Mouse (Mus musculus): ENCODE data around the gene Plin2.
"Not testable (repeated sequence)": the region's sequence is repeated elsewhere in the genome, so short reads cannot be mapped to it uniquely, and the experiment has no call there.

Plin2 gene

DNA sequence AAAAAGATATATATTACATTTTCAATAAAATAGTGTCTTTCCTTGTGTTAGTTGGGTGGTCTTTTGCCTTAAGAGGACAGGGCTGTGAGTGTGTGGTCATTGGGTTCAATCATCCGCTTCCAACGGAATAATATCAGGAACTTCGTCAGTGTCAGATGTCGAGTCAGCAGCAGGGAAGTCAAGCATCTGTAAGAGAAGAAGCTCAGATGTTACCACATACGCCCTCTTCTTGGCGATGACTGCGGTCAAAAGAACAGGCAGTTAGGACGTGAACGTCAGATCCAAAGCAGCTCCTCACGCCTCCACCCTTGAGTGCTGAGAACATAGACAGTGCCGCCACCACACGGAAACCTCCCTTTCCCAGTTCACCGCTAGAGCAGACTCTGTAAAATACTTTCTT lies 21.5 kb downstream of the Plin2 start:
- in situ Hi-C loops (cut with MboI; ENCODE audit: unreplicated experiment in 2 of 2) = not testable (repeated sequence)

DNA sequence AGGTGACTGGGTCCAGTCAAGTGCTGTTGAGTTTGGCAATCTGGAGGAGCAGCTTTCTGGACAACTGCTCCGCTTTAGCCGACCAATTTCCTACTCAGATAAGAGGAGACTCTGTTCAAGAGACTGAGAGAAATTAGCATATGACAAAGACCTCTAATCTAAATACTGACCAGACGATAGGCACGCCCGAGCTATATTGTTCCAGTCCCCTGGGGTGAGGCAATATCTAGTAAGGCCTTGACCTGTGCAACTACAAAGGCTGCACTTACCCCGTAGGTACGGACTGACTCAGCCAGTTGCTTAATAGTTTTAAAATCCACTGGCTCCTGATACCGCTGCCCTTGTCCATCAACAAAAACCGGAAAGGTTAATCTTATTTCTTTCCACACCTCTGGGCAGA lies 32.3 kb downstream of the Plin2 start:
- in situ Hi-C loops (cut with MboI; ENCODE audit: unreplicated experiment in 2 of 2) = not testable (repeated sequence)

DNA sequence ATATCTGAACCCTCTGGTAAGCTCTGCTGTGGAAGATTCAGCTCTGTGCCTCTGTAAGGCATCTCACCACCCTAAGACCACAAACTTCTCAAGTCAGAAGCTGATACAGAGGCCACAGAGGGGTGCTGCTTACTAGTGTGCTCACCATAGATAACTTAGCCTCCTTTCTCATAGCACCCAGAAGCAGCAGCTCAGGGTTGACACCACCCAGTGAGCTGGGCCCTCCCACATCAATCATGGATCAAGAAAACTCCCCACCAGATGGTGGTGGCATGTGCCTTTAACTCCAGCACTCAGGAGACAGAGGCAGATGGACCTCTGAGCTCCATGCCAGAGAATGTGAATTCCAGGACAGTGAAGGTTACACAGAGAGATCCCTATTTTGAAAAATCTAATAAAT lies 35.0 kb downstream of the Plin2 start:
- in situ Hi-C loops (cut with MboI; ENCODE audit: unreplicated experiment in 2 of 2) = not testable (repeated sequence)

DNA sequence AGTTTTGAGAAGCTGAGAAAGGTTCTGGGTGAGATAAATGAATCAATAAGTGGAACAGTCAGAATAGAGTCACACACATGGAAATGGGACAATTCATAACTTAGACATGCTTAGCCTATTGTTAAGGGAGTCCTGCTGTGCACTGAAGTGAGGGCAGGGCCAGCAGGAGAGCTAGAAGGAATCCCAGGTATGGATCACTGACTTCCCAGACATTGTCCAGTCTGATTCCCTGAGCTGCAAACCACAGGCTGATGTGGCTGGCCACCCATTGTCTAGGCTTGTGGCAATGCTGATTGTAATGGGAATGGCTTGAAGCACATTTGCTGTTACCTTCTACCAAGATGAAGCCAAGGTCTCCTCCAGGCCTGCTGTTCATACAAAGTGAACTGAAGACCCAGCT lies 35.5 kb downstream of the Plin2 start:
- in situ Hi-C loops (cut with MboI; ENCODE audit: unreplicated experiment in 2 of 2) = not testable (repeated sequence)

- in situ Hi-C loops (cut with MboI; ENCODE audit: unreplicated experiment in 2 of 2) = not testable (repeated sequence)
Measured at GRCm38 (mm10) chr4:86632556-86632955, 37.3 kb downstream of the Plin2 start.

GRCm38 (mm10) chr4:86631831-86632230 lies 38.0 kb downstream of the Plin2 start:
- in situ Hi-C loops (cut with MboI; ENCODE audit: unreplicated experiment in 2 of 2) = no loop called here

DNA sequence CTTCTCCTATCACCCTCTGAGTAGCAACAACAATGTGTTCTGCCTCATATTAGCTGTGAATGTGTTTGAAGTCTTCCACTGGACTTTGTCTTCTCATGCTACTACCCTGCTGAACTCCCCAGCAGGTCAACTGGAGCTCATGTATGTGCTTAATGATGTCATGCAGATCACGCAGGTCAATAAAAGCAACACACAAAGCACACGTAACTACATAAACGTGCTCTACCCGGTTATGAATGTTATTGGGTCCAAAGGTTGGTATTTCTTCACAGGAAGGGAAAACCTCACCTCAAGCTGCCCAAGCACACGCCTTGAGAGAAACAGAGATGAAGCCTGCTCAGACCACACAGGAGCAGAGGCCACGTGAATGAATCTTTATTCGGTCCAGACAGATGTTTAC lies 43.4 kb downstream of the Plin2 start:
- in situ Hi-C loops (cut with MboI; ENCODE audit: unreplicated experiment in 2 of 2) = not testable (repeated sequence)

DNA sequence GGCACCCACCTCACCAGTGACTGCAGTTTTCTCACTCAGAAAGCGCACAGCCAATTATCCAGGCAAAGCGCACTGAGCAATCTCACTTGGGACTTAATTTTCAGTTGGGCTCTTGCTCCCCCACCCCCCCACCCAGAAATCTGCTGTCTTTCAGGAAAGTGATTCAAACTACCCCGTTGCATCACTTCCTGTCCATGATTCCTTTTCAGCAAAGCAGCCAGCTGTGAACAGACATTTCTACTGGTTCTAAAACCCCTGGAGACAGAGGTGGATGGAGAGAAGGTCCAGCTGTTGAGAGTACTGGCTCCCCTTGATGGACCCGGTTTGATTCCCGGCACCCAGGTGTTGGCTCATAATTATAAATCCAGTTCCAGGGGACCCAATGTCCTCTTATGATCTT lies 44.4 kb downstream of the Plin2 start:
- in situ Hi-C loops (cut with MboI; ENCODE audit: unreplicated experiment in 2 of 2) = no loop called here

- in situ Hi-C loops (cut with MboI; ENCODE audit: unreplicated experiment in 2 of 2) = not testable (repeated sequence)
Measured at GRCm38 (mm10) chr4:86622532-86622931, 47.3 kb downstream of the Plin2 start.

DNA sequence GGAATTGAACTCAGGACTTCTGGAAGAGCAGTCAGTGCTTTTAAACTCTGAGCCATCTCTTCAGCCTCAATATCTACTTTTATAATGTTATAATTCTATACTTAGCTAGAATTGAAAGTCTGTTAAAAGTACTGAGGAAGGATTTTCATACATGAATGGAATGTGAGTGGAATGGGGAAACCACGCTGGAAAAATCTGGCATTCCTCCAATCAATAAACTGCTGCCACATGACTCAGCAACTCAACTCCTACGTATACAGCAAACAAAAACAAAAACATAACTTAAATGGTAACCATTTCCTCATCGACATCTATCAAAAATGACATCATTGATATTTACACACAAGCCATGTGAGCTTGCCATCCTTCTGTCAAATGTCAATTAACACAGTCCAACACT lies 47.7 kb downstream of the Plin2 start:
- in situ Hi-C loops (cut with MboI; ENCODE audit: unreplicated experiment in 2 of 2) = no loop called here

- in situ Hi-C loops (cut with MboI; ENCODE audit: unreplicated experiment in 2 of 2) = no loop called here
Measured at GRCm38 (mm10) chr4:86620506-86620905, 49.4 kb downstream of the Plin2 start.

- in situ Hi-C loops (cut with MboI; ENCODE audit: unreplicated experiment in 2 of 2) = loop anchor here (5.0 to 10.0 kb wide), 3 partner anchors 35 to 245 kb away; partner anchors contain the start of genes Rps6 (in 2 of the 2) and Rraga (in 1 of the 2)
Measured at GRCm38 (mm10) chr4:86612289-86612620, 57.6 kb downstream of the Plin2 start.

DNA sequence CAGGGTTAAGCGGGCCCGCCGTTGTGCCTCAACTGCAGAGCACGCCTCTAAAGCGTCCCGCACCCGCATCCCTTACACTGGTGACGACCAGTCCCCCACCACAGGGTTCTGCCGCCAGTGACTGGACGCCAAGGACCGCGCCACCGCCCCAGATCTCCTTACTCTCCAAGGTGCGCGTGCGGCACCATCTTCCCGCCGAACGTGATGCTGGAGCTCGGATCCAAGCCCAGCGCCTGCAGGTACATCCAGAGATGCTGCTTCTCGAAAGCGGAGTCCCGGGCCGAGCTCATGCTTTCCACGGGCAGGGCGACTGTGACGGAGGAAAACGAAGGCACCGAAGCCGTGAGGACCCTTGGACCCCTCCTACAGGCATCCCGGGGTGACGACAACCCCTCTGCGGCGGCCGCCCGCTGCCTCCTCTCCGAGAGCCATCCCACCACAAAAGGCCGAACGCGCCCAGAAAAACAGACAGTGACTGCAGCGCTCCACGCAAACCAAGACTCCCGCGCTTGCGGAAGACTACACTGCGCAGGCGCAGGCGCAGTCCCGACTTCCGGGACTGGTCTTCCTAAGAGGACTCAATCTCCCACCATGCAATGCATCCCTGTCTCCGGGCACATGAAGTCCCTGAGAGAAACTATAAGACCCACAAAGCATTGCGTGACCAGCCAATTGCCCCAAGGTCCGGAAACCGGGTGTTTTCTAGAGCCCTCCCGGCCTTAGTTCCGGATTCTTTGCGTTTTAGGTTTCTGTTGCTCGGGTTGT lies 58.2 kb downstream of the Plin2 start, which contains the start of gene Haus6:
Gene Haus6 (minus strand): TSS at position 532 of the 765 bp plus-strand sequence.
- in situ Hi-C loops (cut with MboI; ENCODE audit: unreplicated experiment in 2 of 2) = loop anchor here (5.0 to 10.0 kb wide), 3 partner anchors 34 to 246 kb away; partner anchors contain the start of genes Rps6 (in 2 of the 2) and Rraga (in 1 of the 2)
